Mouse (Mus musculus) layer of hippocampus, postnatal 25 days (tissue): ENCODE results near the gene Inhba. TPM values are rescaled to one million over a fixed set of nuclear protein-coding genes. Genes with fewer than 3 reads are reported as not detected.

Source experiments
- DNase-seq, 2 experiments: peaks; one replicate each; pipeline ENCODE4 v3.0.0; 2022; ENCODE audit warnings: mixed read lengths in 2 of 2, low spot score in 1 of 2; ENCODE audit errors: extremely low spot score in 1 of 2
- total RNA-seq, 2 experiments: library from RNA; stranded (reverse); gene quantifications; 2 replicates each; pipeline ENCODE4 v1.2.3; 2021

Gene Inhba
- total RNA-seq, 2 experiments from 2014 or later, result 6.6 to 7.9 TPM

DNA sequence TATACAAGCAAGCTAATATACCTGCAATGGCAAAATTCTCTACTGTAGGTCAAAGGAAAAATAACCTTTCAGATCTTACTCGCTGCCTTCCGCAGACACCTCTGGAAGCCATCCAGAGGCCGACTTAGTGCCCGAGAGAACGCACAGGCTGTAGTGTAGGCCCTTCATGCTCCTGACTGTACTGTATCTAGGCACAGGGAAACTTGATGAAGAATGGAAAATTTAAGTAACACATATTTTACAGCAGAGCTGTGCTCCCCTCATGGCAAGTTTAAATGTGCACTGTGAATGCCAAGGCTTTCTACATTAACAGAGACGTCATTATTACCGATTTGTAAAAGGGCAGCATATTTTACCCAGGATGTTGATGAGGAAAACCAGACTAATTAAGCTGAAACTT is 10.2 kb downstream of the Inhba start:
- DNase-seq, result no peak

DNA sequence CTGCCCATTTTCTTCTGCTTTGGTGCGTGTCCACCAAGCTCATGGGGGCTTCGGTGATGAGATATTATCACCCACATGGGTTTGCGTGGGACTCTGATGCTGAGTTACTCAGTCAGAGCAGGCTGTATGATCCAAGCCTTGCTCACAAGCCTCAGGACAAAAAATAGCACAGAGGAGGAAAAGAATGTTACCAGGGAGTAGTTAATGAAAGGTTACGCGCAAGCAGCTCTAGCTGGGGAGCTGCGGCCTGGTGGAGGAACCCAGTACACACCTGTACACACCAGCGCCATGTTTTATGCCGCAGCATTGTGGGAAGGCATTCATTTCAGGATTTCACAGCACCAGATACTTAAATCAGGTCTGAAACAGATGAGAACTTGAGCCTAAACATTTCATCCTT is 10.9 kb downstream of the Inhba start:
- peak in 1 of 2 experiments; percentile 21 for DNase-seq

DNA sequence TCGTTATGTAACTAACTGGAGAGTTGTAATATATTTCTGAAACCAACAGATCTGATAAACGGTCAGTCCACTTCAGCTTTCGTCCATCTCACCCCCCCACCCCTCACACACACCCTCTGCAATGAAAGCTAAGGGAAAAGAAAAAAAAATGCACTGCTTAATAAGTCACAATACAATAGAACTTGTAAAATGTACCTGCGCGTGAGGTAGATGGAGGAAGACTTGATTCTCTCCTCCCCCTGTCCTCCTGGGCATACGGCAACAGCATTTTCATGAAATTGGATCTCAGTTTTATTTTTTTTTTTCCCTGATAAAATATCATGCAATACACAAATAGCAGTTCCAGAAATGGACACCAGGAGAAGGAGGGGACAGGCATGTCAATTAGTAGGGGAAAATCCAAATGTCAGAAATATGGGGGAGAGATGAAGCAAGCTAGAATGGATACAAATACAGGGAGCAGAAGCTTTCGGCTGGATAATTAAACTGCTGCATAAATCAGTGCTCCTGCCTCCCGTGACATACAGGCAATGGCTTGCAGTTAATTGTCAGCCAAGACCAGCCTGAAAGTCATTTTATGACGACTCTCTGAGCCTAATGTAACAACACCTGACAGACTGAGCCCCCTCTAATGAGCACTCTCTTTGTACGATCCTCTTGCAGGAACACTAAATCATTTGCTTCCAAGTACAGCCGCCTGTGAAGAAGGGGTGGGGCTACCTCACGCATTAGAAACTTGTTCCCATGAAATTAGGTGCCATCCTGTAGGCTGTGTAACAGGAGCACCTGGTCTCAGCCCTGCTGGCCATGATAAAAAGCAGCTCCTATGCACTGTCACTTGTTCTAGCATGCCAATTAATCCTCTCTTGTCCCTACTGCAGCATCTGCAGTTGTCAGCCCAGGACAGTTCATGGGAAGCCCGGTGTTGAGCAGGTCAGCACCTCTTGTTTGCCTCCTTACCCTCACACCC is 11.7 kb downstream of the Inhba start:
- peak in 1 of 2 experiments; percentile 60 for DNase-seq

DNA sequence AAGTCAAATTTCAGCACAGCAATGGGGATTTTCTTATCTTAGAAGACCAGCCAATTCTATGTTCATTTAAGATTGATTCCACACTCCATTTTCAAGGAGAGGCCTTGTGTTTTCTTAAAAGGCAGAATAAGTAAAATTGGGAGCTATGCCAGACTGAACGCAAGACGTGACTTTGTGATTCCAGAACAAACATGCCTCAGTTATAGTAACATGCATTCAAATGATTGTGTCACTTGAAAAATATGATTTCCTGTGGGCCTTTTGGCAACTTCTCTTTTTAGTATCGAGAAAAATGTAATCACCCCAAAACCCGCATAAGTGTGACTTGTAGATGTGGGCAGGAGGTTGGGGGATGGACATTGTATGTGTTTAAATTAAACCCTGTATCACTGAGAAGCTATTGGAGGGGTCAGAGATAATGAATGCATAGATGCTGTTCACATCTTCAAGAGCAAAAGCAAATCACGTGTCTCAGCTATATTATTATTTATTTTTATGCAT is 19.0 kb downstream of the Inhba start:
- no peak for DNase-seq

DNA sequence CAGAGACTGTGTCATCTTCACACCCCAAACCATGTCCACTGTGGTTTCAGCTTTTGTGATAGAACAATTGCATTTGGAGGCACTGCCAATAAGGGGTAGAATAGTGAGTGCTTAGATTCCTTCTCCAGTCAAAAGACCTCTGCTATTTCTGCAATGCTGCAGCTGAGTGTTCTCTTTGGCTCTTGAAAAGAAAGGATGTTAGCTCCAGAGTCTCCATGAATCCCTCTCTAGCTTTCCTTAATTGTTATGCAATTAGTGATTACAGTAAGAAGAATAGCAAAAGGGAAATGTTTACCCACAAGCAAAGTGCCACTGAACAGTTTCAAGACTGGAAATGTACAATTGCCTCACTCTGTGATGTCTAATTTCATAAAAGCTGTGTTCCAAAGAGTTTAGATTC is 20.8 kb downstream of the Inhba start:
- DNase-seq, result no peak

DNA sequence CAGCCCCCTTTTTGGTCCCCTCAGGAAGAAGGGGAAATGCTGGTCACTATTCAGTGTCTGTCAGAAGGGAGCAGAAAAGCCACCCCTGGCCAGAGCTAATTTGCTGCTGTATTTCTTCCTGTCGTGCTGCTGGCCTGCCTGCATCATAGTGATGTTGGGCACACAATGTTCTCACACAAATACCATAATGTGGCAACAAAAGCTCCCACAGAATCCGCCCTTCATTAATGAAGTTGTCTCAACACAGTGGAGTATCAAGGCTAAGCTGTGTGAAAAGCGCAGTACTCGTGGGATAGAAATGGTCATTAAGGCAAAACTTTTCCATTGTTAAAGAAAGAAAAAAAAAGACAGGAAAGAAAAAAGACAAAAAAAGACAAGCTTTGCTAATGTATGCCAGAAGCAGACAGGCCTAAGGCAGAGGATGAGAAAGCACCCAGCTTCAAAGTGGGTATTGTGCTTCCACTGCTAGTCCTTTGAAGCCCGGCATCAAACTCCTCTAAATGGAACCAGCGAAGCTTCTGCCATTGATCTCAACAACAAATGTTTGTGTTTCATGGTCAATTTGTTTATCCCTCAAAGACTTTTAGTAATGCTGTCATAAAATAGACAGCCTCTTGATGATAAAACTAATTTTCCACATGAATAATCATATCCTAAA is 21.4 kb downstream of the Inhba start:
- DNase-seq, result no peak

DNA sequence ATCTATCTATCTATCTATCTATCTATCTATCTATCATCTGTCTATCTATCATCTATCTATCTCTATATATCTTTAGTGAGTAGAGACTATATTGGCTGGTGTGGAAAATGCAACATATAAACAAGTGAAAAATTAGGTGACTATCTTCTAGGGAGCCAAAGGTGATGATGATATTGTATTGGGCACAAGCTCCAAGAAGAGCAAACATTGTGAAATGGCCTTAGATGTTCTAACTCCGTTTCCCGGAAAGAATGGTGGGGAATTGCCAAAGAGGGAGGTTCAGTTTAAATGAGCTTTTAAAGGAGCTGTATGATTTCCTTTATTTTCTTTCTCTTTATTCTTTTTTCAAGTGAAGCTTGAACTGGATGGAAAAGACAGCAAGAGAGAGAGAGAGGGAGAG is 57.4 kb downstream of the Inhba start:
- no peak for DNase-seq

DNA sequence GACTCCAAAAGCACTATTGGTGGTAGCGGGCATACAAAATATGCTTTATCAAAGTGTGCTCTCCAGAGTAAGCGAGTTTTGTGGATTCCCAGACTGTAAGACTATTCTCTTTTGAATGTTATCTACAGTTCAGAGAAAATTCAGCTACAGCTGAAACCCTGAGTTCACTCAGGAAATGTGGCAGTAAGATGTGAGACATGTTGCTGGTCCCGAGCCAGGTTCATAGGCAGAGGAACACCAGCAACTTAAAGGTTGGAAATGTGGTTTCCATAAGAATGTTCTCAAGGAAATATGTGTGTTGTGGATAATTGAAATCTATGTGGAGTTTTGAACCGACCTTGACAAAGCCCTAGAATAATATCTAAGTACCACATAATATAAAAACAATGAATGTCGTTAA is 65.6 kb downstream of the Inhba start:
- DNase-seq, result no peak

DNA sequence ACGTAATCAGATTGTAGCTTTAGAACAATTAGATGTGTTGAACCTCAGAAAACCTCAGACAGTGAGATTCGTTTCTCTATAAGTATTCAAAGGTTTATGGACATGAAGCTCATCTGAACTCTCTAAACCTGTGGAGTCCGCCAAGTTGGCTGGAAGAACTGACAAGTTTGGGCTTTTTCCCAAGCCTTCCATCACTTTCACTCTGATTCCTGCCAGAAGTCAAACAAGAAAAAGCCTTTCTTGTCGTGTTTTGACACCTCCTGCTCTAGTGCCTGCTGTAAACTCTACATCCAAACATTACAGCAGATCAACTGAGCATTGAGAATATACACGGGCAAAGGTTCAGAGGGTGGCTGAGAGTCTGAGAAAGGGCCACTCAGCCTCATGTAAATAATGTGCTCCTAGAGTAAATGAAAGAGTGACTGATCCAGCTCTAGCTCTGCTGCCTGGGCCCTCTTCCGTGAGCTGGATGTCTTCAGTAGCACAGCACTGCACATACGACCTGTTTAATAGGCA is 66.6 kb downstream of the Inhba start:
- no peak for DNase-seq

DNA sequence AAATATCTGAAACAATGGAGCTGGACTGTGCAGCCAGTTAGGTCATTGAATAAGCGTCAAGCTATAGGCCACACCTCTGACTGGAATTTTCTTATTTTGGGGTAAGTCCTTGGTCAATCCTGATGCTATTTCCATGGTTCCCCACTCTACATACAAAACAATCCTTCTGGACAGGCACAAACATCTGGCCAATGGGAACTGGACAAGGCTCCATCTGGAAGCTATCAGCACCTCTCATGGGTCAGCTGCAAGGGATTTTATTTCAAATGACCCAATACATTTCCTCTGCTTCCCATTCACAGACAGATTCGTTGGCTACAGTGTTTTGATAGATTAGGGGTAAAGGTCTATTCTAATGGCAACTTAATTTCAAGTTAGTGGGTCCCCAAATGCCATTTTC is 68.6 kb downstream of the Inhba start:
- DNase-seq, result no peak
